Mouse (Mus musculus) urinary bladder, adult 2 months (tissue): ENCODE data around the gene Duoxa2. TPM values are rescaled to one million over a fixed set of nuclear protein-coding genes. Genes with fewer than 3 reads are reported as not detected.
A peak's percentile ranks its signal among the peaks of the same experiment; 100 is the strongest.

Source experiments
- DNase-seq: peaks from one replicate; pipeline ENCODE4 v3.0.0; 2022; ENCODE audit warnings: low spot score
- polyA plus RNA-seq: library from polyadenylated mRNA; depleted of rRNA; stranded (reverse); fragments of >200 nt; gene quantifications from 2 replicates; pipeline ENCODE4 v1.2.3, GENCODE M21; 2012; rRNA removed

Gene Duoxa2
- polyA plus RNA-seq, result 0.34 and 0.50 TPM in 2 replicates

DNA sequence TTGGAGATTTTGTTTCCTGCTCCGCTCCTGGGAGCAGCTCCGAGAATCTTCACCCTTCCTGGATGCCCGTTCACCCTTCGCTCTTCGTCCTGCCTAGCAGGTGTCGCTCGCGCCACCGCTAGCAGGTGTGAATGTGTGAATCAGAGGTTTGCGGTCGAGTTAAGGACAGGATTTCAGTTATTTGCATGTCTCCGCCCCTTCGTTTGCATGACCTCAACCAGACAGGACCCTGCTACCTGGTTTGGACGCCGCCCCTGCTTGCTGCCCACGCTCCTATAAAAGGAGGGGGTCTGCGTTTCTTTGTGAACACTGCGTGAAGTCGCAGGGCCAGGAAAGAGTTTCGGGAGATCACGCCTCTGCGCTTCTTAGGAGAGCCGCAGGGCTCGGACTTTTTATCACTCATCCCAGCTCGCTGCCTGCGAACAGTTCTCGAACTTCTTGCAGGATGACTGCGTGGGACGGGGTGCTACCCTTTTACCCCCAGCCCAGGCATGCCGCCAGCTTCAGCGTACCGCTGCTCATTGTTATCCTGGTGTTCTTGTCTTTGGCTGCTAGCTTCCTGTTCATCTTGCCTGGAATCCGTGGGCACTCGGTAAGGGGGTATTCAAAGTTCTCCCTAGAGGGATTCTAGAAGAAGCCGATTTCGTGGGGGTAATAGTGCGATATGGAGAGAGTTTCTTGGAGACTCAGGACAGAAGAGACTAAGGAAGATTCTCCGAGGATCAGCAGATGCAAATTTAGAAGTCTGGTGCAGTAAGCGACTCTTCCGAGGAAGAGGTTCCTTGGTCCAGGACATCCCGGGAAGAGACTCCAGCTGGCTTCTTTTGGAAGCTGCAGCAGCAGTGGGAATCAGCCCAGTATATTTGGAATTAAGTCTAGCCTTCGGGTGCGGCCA, at the start of gene Duoxa2:
Gene Duoxa2, plus strand, starts transcription at position 305 of the 895 bp plus-strand sequence.
- no peak for DNase-seq

DNA sequence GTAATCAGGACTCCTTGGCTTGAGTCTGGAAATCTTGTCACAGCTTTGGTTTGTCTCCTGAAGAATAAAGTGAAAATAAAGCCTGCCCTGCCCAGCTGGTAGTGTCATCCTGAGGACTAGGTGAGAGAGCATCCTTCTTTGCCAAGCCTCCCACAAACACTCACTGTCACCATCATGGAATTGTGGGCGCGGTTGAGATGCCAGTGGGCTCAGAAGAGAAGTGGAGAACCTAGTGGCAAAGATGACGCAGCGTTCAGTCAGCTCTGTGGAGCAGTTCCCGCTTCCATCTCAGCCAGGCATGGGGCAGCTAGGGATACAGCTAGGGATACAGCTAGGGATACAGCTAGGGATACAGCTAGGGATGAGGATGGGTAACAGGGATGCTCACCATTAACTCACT, 42.7 kb upstream of the Duoxa2 start:
- DNase-seq, result no peak

DNA sequence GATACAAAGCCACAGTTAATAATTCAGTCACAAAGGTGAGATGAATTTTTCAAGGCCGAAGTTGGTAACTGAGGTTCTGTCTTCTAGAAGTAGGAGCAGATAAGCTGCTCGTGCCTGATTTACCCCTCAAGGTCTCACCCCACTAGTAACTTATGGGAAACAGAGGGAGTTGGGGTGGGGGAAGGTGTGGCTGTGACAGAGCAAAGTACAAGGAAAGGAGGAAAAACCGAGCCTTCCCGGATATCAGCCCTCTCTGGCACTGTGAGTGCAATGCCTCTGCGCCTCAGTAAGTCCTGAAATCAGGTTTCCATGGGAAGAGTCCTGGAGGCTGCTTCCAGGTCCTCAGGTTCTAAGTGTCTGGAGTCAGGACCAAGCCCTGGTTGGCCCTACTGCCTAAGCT, 38.0 kb upstream of the Duoxa2 start:
- no peak for DNase-seq

GRCm38 (mm10) chr2:122264690-122265089, 34.0 kb upstream of the Duoxa2 start:
- no peak for DNase-seq

- DNase-seq, result no peak
Observed at GRCm38 (mm10) chr2:122266407-122267193, 32.1 kb upstream of the Duoxa2 start.

- no peak for DNase-seq
Observed at GRCm38 (mm10) chr2:122278769-122279168, 19.9 kb upstream of the Duoxa2 start.

GRCm38 (mm10) chr2:122284091-122284490, 14.6 kb upstream of the Duoxa2 start:
- no peak for DNase-seq

DNA sequence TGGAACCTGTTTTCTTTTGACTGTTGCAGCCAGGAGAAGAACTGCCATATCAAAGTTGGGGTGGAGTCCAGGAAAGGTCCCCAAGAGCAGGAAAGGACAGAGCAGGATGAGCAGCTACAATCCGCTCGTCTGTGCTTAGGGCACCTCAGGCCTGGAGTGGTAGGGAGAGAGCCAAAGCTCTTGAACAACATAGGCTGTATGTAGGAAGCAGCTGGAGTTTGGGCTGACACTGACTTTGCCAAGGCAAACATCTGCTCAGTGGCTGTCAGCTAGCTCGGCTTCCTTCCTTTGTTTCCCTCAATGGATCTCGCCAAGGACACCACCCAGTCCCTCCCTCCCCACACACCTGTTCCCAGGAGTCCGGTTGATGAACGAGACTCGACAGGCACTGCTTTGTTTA, 12.6 kb upstream of the Duoxa2 start:
- no peak for DNase-seq

GRCm38 (mm10) chr2:122294916-122295315, 3.8 kb upstream of the Duoxa2 start:
- no peak for DNase-seq

- no peak for DNase-seq
Observed at GRCm38 (mm10) chr2:122297271-122298095, 1.2 kb upstream of the Duoxa2 start.

- no peak for DNase-seq
Observed at GRCm38 (mm10) chr2:122298096-122298499, 602 bp upstream of the Duoxa2 start, which contains the start of gene Duox2. Duox2 (minus strand) TSS chr2:122298449.

DNA sequence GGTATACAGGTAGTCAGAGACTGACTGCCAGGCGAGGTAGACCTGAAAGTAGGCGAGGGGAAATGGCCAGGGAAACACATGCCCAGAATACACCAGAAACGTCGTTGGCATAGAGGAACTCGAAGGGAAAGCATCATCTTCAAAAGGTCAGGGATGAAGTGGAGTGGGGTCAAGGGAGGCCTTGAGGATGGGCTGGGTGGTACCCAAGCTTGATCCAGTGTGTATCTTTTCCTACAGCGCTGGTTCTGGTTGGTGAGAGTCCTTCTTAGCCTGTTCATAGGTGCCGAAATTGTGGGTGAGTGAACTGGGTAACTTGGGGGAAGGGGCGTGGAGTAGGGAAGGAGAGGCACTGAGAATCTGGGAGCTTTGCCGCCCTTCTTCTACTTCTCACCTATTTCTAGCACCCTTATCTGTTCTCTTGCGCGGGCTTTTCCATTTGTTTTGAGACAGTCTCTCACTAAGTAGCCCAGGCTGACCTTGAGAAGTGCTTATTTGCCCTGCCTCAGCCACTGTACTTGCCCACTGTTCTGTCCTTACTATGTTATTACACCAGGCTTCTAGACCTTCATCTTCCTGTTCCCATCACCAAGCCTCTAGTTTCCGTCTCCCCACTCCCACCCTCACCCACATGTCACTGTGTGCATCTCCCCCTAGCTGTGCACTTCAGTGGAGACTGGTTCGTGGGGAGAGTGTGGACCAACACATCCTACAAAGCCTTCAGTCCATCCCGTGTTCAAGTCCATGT, 1.4 kb downstream of the Duoxa2 start:
- DNase-seq, result no peak

DNA sequence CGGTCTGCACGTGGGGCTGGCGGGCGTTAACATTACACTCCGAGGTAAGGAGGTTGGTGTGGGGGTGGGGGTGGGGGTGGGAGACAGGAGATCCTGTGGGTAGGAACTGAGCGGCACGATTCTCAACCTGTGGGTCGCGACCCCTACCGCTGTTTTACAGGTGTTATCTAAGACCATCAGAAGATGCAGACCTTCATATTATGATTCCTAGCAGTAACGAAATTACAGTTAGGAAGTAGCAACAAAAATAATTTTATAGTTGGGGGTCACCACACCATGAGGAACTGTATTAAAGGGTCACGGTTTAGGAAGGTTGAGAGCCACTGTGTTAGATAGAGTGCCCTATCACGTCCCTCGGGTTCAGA, 1.9 kb downstream of the Duoxa2 start:
- no peak for DNase-seq

DNA sequence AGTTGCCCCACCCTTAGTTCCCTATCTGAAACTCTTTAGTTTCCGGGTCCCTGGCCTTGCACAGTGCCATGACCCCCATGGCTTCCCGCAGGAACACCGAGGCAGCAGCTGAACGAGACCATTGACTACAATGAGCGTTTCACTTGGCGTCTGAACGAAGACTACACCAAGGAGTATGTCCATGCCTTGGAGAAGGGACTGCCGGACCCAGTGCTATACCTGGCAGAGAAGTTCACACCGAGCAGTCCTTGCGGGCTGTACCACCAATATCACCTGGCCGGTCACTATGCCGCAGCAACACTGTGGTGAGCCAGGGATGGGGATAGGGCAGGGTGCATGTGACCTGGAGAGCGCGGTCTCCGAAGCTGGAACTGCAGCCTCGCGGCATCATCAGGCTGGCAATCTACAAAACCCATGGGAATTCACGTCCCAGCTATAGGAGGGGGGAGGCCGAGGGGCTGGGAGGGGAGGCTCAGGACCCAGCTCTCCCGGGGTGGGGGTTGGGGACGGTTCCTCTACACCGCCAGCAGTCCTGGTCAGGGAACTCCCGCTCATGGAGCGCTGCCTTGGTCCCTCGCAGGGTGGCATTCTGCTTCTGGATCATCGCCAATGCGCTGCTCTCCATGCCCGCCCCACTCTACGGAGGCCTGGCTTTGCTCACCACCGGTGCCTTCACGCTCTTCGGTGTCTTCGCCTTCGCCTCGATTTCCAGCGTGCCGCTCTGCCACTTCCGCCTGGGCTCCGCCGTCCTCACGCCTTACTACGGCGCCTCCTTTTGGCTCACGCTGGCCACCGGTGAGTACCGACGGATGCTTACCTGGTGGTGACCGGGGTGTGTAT, 2.6 kb downstream of the Duoxa2 start:
- peak; percentile 43 for DNase-seq

- DNase-seq, result no peak
Observed at GRCm38 (mm10) chr2:122301921-122302573, 3.3 kb downstream of the Duoxa2 start.

GRCm38 (mm10) chr2:122302574-122303241, 4.0 kb downstream of the Duoxa2 start:
- no peak for DNase-seq

GRCm38 (mm10) chr2:122304544-122304943, 5.8 kb downstream of the Duoxa2 start:
- no peak for DNase-seq

GRCm38 (mm10) chr2:122305097-122305892, 6.6 kb downstream of the Duoxa2 start:
- no peak for DNase-seq
